Mouse (Mus musculus): ENCODE measurements around the gene Zfp319.

GRCm38 (mm10) chr8:95332437-95333199, 868 bp upstream of the Zfp319 start:
- TF ChIP-seq CTCF (conservative IDR thresholded peaks at IDR 0.05 in 1 of 2, IDR thresholded peaks at IDR 0.05 in 1 of 2; ENCODE audit: low read depth in 2 of 2, low read length in 2 of 2) (no peak), POLR2A (IDR thresholded peaks at IDR 0.05; ENCODE audit: low read depth, low read length) (no peak), UBTF (IDR thresholded peaks at IDR 0.05; ENCODE audit: low read depth, low read length) (no peak), CHD2 (IDR thresholded peaks at IDR 0.05; ENCODE audit: low read length) (no peak), KAT2A (IDR thresholded peaks at IDR 0.05; ENCODE audit: insufficient replicate concordance, low read length) (no peak), RAD21 (IDR thresholded peaks at IDR 0.05; ENCODE audit: low read depth, low read length) (no peak), HCFC1 (IDR thresholded peaks at IDR 0.05; ENCODE audit: low read depth, low read length) (no peak), ZNF384 (IDR thresholded peaks at IDR 0.05; ENCODE audit: low read depth, low read length) (no peak), ZC3H11A (IDR thresholded peaks at IDR 0.05; ENCODE audit: low read depth, low read length) (no peak), ZKSCAN1 (IDR thresholded peaks at IDR 0.05; ENCODE audit: borderline replicate concordance, low read depth, low read length) (no peak), GABPA (IDR thresholded peaks at IDR 0.05; ENCODE audit: insufficient replicate concordance, low read depth, low read length) (no peak), EP300 (IDR thresholded peaks at IDR 0.05; ENCODE audit: low read length) (no peak)
